Mouse (Mus musculus) ES-E14 (cell line): ENCODE measurements around the gene Cdnf.

ENCODE experiments used
- CHD2 ChIP-seq: IDR thresholded peaks from 2 replicates; pipeline ENCODE4 v1.6.1; 2014; ENCODE audit warnings: mild to moderate bottlenecking, low read depth, low read length, inconsistent platforms
- ZC3H11A ChIP-seq: IDR thresholded peaks from 2 replicates; pipeline ENCODE4 v1.6.1; 2012; ENCODE audit warnings: low read depth, mild to moderate bottlenecking, inconsistent platforms, low read length, borderline replicate concordance

DNA sequence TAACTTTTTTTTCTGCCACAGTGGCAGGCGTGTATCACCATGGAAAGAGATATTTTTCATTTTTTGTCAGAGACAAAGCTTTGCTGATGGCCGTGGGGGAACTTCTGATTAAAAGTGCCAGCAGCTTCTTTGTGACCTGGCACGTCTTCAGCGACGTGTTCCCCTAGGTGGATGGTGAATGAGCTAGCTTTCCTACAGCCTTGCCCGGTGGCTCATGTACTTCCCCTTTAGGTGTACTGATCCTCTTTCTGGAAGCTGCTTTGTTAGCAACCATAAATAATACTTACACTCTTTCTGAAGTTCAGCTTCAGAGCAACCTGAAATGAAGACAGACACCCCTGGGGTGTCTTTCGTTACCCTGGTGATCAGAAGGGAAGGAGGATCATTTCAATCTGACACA is 61.1 kb downstream of the Cdnf start:
- TF ChIP-seq ZC3H11A (no peak), CHD2 (no peak)
